Mouse (Mus musculus) intestine, embryonic 14.5 days (tissue): ENCODE results near the gene Ccdc194. TPM values are rescaled to one million over a fixed set of nuclear protein-coding genes. Genes with fewer than 3 reads are reported as not detected.

Experiments
- ATAC-seq: fragments of 200-750 bp; cut with Nextera tagmentation; replicated peaks from 2 replicates; pipeline ENCODE4 v1.8.0; 2017; ENCODE audit warnings: low read depth, moderate number of reproducible peaks, moderate TSS enrichment, moderate library complexity; ENCODE audit not compliant: low FRiP score, low TSS enrichment
- DNase-seq: peaks from one replicate; pipeline ENCODE4 v3.0.0-alpha.2; 2018; ENCODE audit warnings: low spot score
- H3K27ac ChIP-seq: fragments of 300-500 bp; sonication (generic); 2 replicates; pipeline ENCODE4 v1.5.1; 2014; ENCODE audit warnings: low read depth, mild to moderate bottlenecking, control low read depth
- H3K27me3 ChIP-seq: fragments of 300-500 bp; sonication (generic); replicated peaks from 2 replicates; pipeline ENCODE4 v1.6.1; 2014; ENCODE audit warnings: low read length, control low read depth; ENCODE audit not compliant: control insufficient read depth, insufficient read depth
- H3K36me3 ChIP-seq: fragments of 300-500 bp; sonication (generic); 2 replicates; pipeline ENCODE4 v1.6.1; 2014; ENCODE audit warnings: low read length, control low read depth; ENCODE audit not compliant: control insufficient read depth, insufficient read depth
- H3K4me1 ChIP-seq: fragments of 300-500 bp; sonication (generic); replicated peaks from 2 replicates; pipeline ENCODE4 v1.6.1; 2014; ENCODE audit warnings: low read length, control low read depth, mixed read lengths; ENCODE audit not compliant: control insufficient read depth, insufficient read depth
- H3K4me2 ChIP-seq: fragments of 300-500 bp; sonication (generic); 2 replicates; pipeline ENCODE4 v1.6.1; 2014; ENCODE audit warnings: low read length
- H3K4me3 ChIP-seq: fragments of 300-500 bp; sonication (generic); 2 replicates; pipeline ENCODE4 v1.5.1; 2014; ENCODE audit warnings: low read depth, low read length, control low read depth, mixed read lengths
- H3K9ac ChIP-seq: fragments of 300-500 bp; sonication (generic); 2 replicates; pipeline ENCODE4 v1.6.1; 2014; ENCODE audit warnings: mild to moderate bottlenecking, low read length
- H3K9me3 ChIP-seq: fragments of 300-500 bp; sonication (generic); 2 replicates; pipeline ENCODE4 v1.6.1; 2016; ENCODE audit warnings: low read length, control low read depth; ENCODE audit not compliant: control insufficient read depth
- WGBS: fragments of 180-500 bp; shearing (Covaris S2); extraction: QIAGEN DNeasy Blood & Tissue Kit; methylation state at CpG from one replicate; pipeline ENCODE4 v1.1.7; 2014; 5-methylcytosine and 5-hydroxymethylcytosine counted together
- polyA plus RNA-seq: library from polyadenylated mRNA; unstranded; fragments of >200 nt; fragmentation: Nextera tagmentation; extraction: Ambion mirVana; gene quantifications from 2 replicates; pipeline ENCODE4 v1.2.1, GENCODE M21; 2014

Ccdc194 gene
- polyA plus RNA-seq, 1 experiment from 2014 or later, result 0.54 TPM

GRCm38 (mm10) chr8:71497077-71497645 is 28.4 kb downstream of the Ccdc194 start:
- DNase-seq (no peak), ATAC-seq (no peak)
- H3K4me1 ChIP-seq, result peaks cover 26% of the 10 kb centered on the region
- WGBS, result 88% methylated on average over 1 of the region's 1 CpGs
- H3K4me2 ChIP-seq, result no peak overlapping the region
- H3K9ac ChIP-seq, result no peak overlapping the region
- no peaks in the 10 kb centered on the region for H3K27me3 ChIP-seq
- H3K36me3 ChIP-seq, result peaks cover 20% of the 10 kb centered on the region
- H3K4me3 ChIP-seq, result no peak overlapping the region
- no peaks in the 10 kb centered on the region for H3K9me3 ChIP-seq
- peak overlapping the region; percentile 57; the same call in 1 of the 2 replicates for H3K27ac ChIP-seq

- H3K9me3 ChIP-seq, result no peaks in the 10 kb centered on the region
- H3K27ac ChIP-seq, result peak overlapping the region; percentile 57
- no peak overlapping the region for H3K9ac ChIP-seq
- no peak for ATAC-seq
- no peak overlapping the region for H3K4me3 ChIP-seq
- H3K36me3 ChIP-seq, result peaks cover 26% of the 10 kb centered on the region
- no peaks in the 10 kb centered on the region for H3K27me3 ChIP-seq
- H3K4me1 ChIP-seq, result peaks cover 26% of the 10 kb centered on the region
- no peak for DNase-seq
- WGBS, result 42% methylated on average over 11 of the region's 11 CpGs
- H3K4me2 ChIP-seq, result no peak overlapping the region
These were observed 29.0 kb downstream of the Ccdc194 start for GRCm38 (mm10) chr8:71496481-71496880.

GRCm38 (mm10) chr8:71495811-71496210 is 29.7 kb downstream of the Ccdc194 start:
- Histone ChIP-seq H3K27me3 (no peaks in the 10 kb centered on the region), H3K4me2 (no peak overlapping the region), H3K27ac (peak overlapping the region; percentile 57; the same call in 1 of the 2 replicates), H3K9me3 (no peaks in the 10 kb centered on the region), H3K4me1 (peaks cover 26% of the 10 kb centered on the region), H3K9ac (no peak overlapping the region), H3K4me3 (no peak overlapping the region), H3K36me3 (peaks cover 31% of the 10 kb centered on the region)
- WGBS, result 88% methylated on average over 5 of the region's 5 CpGs
- no peak for ATAC-seq
- no peak for DNase-seq

GRCm38 (mm10) chr8:71495039-71495438 is 30.5 kb downstream of the Ccdc194 start:
- Histone ChIP-seq H3K27ac (0 out of 2 replicates have a peak overlapping the region, but pooled peaks have one; percentile 11), H3K4me2 (no peak overlapping the region), H3K4me3 (no peak overlapping the region), H3K4me1 (peaks cover 26% of the 10 kb centered on the region), H3K9ac (no peak overlapping the region), H3K9me3 (no peaks in the 10 kb centered on the region), H3K36me3 (peaks cover 37% of the 10 kb centered on the region), H3K27me3 (no peaks in the 10 kb centered on the region)
- ATAC-seq, result peak; percentile 33; the same call in 1 of the 2 replicates
- peak; percentile 88 for DNase-seq
- 25% methylated on average over 16 of the region's 16 CpGs for WGBS

- Histone ChIP-seq H3K27ac (peak overlapping the region; percentile 83; the same call in 1 of the 2 replicates), H3K4me2 (peak overlapping the region; percentile 95), H3K9ac (peak overlapping the region; percentile 67), H3K4me1 (peaks cover 15% of the 10 kb centered on the region), H3K27me3 (no peaks in the 10 kb centered on the region), H3K4me3 (peak overlapping the region; percentile 86), H3K36me3 (peaks cover 28% of the 10 kb centered on the region), H3K9me3 (no peaks in the 10 kb centered on the region)
- DNase-seq (peak; percentile 95), ATAC-seq (peak; percentile 87)
- WGBS, result under 1% methylated on average over 22 of the region's 22 CpGs
These were observed 37.1 kb downstream of the Ccdc194 start for GRCm38 (mm10) chr8:71488454-71488853.

- peak within 1 kb of the TSS; percentile 95 for H3K4me2 ChIP-seq
- under 1% methylated on average over 33 of the region's 33 CpGs for WGBS
- DNase-seq (peak; percentile 84), ATAC-seq (peak; percentile 37; the same call in 1 of the 2 replicates)
- peaks cover 25% of the 10 kb centered on the region for H3K36me3 ChIP-seq
- H3K27ac ChIP-seq, result peak within 1 kb of the TSS; percentile 83
- no peaks in the 10 kb centered on the region for H3K27me3 ChIP-seq
- H3K4me3 ChIP-seq, result peak within 1 kb of the TSS; percentile 86
- peak within 1 kb of the TSS; percentile 67 for H3K9ac ChIP-seq
- H3K9me3 ChIP-seq, result no peaks in the 10 kb centered on the region
- peaks cover 15% of the 10 kb centered on the region for H3K4me1 ChIP-seq
These were observed 37.6 kb downstream of the Ccdc194 start, which contains the start of gene Gtpbp3 for GRCm38 (mm10) chr8:71487691-71488445. TSS of gene Gtpbp3 (plus strand) at chr8:71488103.

- no peaks in the 10 kb centered on the region for H3K27me3 ChIP-seq
- H3K4me1 ChIP-seq, result peaks cover 15% of the 10 kb centered on the region
- no peaks in the 10 kb centered on the region for H3K9me3 ChIP-seq
- H3K9ac ChIP-seq, result no peak overlapping the region
- H3K36me3 ChIP-seq, result peaks cover 14% of the 10 kb centered on the region; the same call in 1 of the 2 replicates
- DNase-seq (no peak), ATAC-seq (no peak)
- H3K27ac ChIP-seq, result peak overlapping the region; percentile 69; the same call in 1 of the 2 replicates
- WGBS, result 5% methylated on average over 7 of the region's 7 CpGs
- H3K4me2 ChIP-seq, result peak overlapping the region; percentile 86
- H3K4me3 ChIP-seq, result peak overlapping the region; percentile 79
These were observed 39.4 kb downstream of the Ccdc194 start for GRCm38 (mm10) chr8:71486136-71486529.

GRCm38 (mm10) chr8:71485142-71486135 is 40.1 kb downstream of the Ccdc194 start, which contains the start of gene Ano8:
TSS of gene Ano8 (minus strand) at chr8:71485963.
- 5% methylated on average over 55 of the region's 58 CpGs for WGBS
- Histone ChIP-seq H3K9ac (peak within 1 kb of the TSS; percentile 78), H3K4me3 (peak within 1 kb of the TSS; percentile 79), H3K27me3 (no peaks in the 10 kb centered on the region), H3K9me3 (no peaks in the 10 kb centered on the region), H3K27ac (peak within 1 kb of the TSS; percentile 69), H3K36me3 (peaks cover 11% of the 10 kb centered on the region; the same call in 1 of the 2 replicates), H3K4me1 (peaks cover 15% of the 10 kb centered on the region), H3K4me2 (peak within 1 kb of the TSS; percentile 86)
- peak; percentile 88 for DNase-seq
- ATAC-seq, result peak; percentile 65
